Mouse (Mus musculus): ENCODE measurements around the gene Stx18. TPM values are rescaled to one million over a fixed set of nuclear protein-coding genes. Genes with fewer than 3 reads are reported as not detected.

The Stx18 gene
- polyA plus RNA-seq, 1 experiment = 21.2 TPM

DNA sequence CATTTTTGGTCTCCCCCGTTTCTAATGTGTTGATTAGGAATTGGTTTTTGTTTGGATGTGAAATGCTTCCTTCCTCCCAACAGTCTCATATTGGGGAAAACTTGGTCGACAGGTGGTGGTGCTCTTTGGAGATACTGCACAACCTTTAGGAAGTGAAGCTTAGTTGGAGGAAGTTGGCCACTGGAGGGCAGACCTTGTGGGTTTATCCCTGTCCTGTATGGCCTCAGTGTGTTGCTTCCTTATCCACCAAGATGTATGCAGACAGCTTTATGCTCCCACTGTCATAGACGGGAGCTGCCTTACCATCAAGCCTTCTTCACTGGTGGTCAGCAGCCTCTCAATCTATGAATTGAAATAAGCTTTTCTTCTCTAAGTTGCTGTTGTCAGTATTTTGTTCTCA, 9.6 kb downstream of the Stx18 start:
- Histone ChIP-seq H3K27me3 (ENCODE audit: control insufficient read depth, insufficient read depth, low read length) (no peaks in the 10 kb centered on the region), H3K27ac (ENCODE audit: control insufficient read depth, insufficient read depth, low read length) (no peak overlapping the region), H3K4me3 (ENCODE audit: control insufficient read depth, insufficient read depth, low read length) (no peak overlapping the region), H3K4me1 (replicated peaks; ENCODE audit: control insufficient read depth, insufficient read depth, low read length) (no peaks in the 10 kb centered on the region), H3K36me3 (ENCODE audit: control insufficient read depth, insufficient read depth, low read length) (no peaks in the 10 kb centered on the region)
- WGBS = 43% methylated on average over 3 of the region's 3 CpGs
- DNase-seq = no peak
- TF ChIP-seq CTCF (IDR thresholded peaks at IDR 0.05; ENCODE audit: borderline replicate concordance, control insufficient read depth, extremely low read depth, insufficient read depth, low read length, poor library complexity) = no peak
- no peak for TF ChIP-seq POLR2A (IDR thresholded peaks at IDR 0.05; ENCODE audit: control insufficient read depth, extremely low read depth, insufficient read depth, low read length, poor library complexity)

- no peaks in the 10 kb centered on the region for H3K4me1 ChIP-seq (replicated peaks; ENCODE audit: control insufficient read depth, insufficient read depth, low read length)
- TF ChIP-seq POLR2A (IDR thresholded peaks at IDR 0.05; ENCODE audit: control insufficient read depth, extremely low read depth, insufficient read depth, low read length, poor library complexity) (no peak), CTCF (IDR thresholded peaks at IDR 0.05; ENCODE audit: borderline replicate concordance, control insufficient read depth, extremely low read depth, insufficient read depth, low read length, poor library complexity) (no peak)
- H3K27me3 ChIP-seq (ENCODE audit: control insufficient read depth, insufficient read depth, low read length) = no peaks in the 10 kb centered on the region
- 97% methylated on average over 2 of the region's 2 CpGs for WGBS
- DNase-seq = no peak
- no peak overlapping the region for H3K4me3 ChIP-seq (ENCODE audit: control insufficient read depth, insufficient read depth, low read length)
- no peaks in the 10 kb centered on the region for H3K36me3 ChIP-seq (ENCODE audit: control insufficient read depth, insufficient read depth, low read length)
- H3K27ac ChIP-seq (ENCODE audit: control insufficient read depth, insufficient read depth, low read length) = no peak overlapping the region
Observed at GRCm38 (mm10) chr5:38061051-38061450, 22.5 kb downstream of the Stx18 start.

DNA sequence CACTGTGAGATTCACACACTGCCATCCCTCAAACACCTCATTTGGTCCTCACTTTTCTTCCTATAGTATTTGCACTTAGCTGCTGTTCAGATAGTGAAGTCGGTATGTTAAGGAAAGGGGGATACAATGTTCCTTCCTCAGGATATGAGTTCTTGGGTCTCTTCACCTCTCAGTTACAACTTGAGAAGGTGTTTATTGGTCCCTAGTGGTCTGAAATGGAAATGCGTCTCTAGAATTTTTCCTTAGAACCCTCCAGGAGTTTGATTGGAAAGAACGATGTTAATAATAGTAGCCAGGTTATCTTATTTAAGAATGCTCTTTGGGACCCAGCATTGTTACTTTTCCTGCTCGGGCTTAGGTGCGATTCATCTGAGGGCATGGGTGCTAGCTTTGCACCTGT, 24.2 kb downstream of the Stx18 start:
- H3K27ac ChIP-seq (ENCODE audit: control insufficient read depth, insufficient read depth, low read length) = no peak overlapping the region
- H3K27me3 ChIP-seq (ENCODE audit: control insufficient read depth, insufficient read depth, low read length) = no peaks in the 10 kb centered on the region
- TF ChIP-seq CTCF (IDR thresholded peaks at IDR 0.05; ENCODE audit: borderline replicate concordance, control insufficient read depth, extremely low read depth, insufficient read depth, low read length, poor library complexity) (no peak), POLR2A (IDR thresholded peaks at IDR 0.05; ENCODE audit: control insufficient read depth, extremely low read depth, insufficient read depth, low read length, poor library complexity) (no peak)
- no peak for DNase-seq
- no peak overlapping the region for H3K4me3 ChIP-seq (ENCODE audit: control insufficient read depth, insufficient read depth, low read length)
- no peaks in the 10 kb centered on the region for H3K36me3 ChIP-seq (ENCODE audit: control insufficient read depth, insufficient read depth, low read length)
- WGBS = 54% methylated on average over 5 of the region's 5 CpGs
- no peaks in the 10 kb centered on the region for H3K4me1 ChIP-seq (replicated peaks; ENCODE audit: control insufficient read depth, insufficient read depth, low read length)

GRCm38 (mm10) chr5:38063339-38063738, 24.8 kb downstream of the Stx18 start:
- DNase-seq = no peak
- no peak overlapping the region for H3K4me3 ChIP-seq (ENCODE audit: control insufficient read depth, insufficient read depth, low read length)
- no peaks in the 10 kb centered on the region for H3K4me1 ChIP-seq (replicated peaks; ENCODE audit: control insufficient read depth, insufficient read depth, low read length)
- H3K27ac ChIP-seq (ENCODE audit: control insufficient read depth, insufficient read depth, low read length) = no peak overlapping the region
- WGBS = 93% methylated on average over 5 of the region's 5 CpGs
- H3K27me3 ChIP-seq (ENCODE audit: control insufficient read depth, insufficient read depth, low read length) = no peaks in the 10 kb centered on the region
- no peaks in the 10 kb centered on the region for H3K36me3 ChIP-seq (ENCODE audit: control insufficient read depth, insufficient read depth, low read length)
- no peak for TF ChIP-seq POLR2A (IDR thresholded peaks at IDR 0.05; ENCODE audit: control insufficient read depth, extremely low read depth, insufficient read depth, low read length, poor library complexity)
- no peak for TF ChIP-seq CTCF (IDR thresholded peaks at IDR 0.05; ENCODE audit: borderline replicate concordance, control insufficient read depth, extremely low read depth, insufficient read depth, low read length, poor library complexity)

- Histone ChIP-seq H3K36me3 (ENCODE audit: control insufficient read depth, insufficient read depth, low read length) (no peaks in the 10 kb centered on the region), H3K27me3 (ENCODE audit: control insufficient read depth, insufficient read depth, low read length) (no peaks in the 10 kb centered on the region), H3K4me1 (replicated peaks; ENCODE audit: control insufficient read depth, insufficient read depth, low read length) (no peaks in the 10 kb centered on the region), H3K27ac (ENCODE audit: control insufficient read depth, insufficient read depth, low read length) (no peak overlapping the region), H3K4me3 (ENCODE audit: control insufficient read depth, insufficient read depth, low read length) (no peak overlapping the region)
- 97% methylated on average over 4 of the region's 4 CpGs for WGBS
- TF ChIP-seq CTCF (IDR thresholded peaks at IDR 0.05; ENCODE audit: borderline replicate concordance, control insufficient read depth, extremely low read depth, insufficient read depth, low read length, poor library complexity) (no peak), POLR2A (IDR thresholded peaks at IDR 0.05; ENCODE audit: control insufficient read depth, extremely low read depth, insufficient read depth, low read length, poor library complexity) (no peak)
- no peak for DNase-seq
Observed at GRCm38 (mm10) chr5:38064043-38064575, 25.6 kb downstream of the Stx18 start.

DNA sequence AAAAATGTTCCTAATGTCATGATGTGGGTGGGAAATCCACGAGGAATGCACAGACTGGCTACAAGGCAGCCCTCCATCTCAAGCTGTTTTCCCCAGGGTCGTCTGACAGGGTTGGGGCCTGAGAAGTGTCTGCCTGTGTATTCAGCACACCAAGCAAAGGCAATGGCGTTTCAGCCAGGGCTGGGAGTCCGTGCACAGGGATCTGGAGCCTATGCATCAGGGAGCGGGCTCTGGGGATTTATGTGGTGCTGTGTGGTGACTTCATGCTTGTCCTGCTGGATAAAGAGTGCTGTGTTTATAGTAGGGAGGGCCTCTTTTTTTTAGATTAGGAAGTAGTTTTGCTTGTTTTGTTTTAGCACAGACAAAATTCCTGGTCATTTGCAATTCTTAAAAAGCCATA, 26.2 kb downstream of the Stx18 start:
- TF ChIP-seq CTCF (IDR thresholded peaks at IDR 0.05; ENCODE audit: borderline replicate concordance, control insufficient read depth, extremely low read depth, insufficient read depth, low read length, poor library complexity) = no peak
- TF ChIP-seq POLR2A (IDR thresholded peaks at IDR 0.05; ENCODE audit: control insufficient read depth, extremely low read depth, insufficient read depth, low read length, poor library complexity) = no peak
- H3K27ac ChIP-seq (ENCODE audit: control insufficient read depth, insufficient read depth, low read length) = no peak overlapping the region
- H3K4me3 ChIP-seq (ENCODE audit: control insufficient read depth, insufficient read depth, low read length) = no peak overlapping the region
- H3K4me1 ChIP-seq (replicated peaks; ENCODE audit: control insufficient read depth, insufficient read depth, low read length) = peaks cover 1% of the 10 kb centered on the region; the same call in 1 of the 2 replicates
- no peaks in the 10 kb centered on the region for H3K27me3 ChIP-seq (ENCODE audit: control insufficient read depth, insufficient read depth, low read length)
- DNase-seq = no peak
- WGBS = 92% methylated on average over 5 of the region's 5 CpGs
- no peaks in the 10 kb centered on the region for H3K36me3 ChIP-seq (ENCODE audit: control insufficient read depth, insufficient read depth, low read length)

DNA sequence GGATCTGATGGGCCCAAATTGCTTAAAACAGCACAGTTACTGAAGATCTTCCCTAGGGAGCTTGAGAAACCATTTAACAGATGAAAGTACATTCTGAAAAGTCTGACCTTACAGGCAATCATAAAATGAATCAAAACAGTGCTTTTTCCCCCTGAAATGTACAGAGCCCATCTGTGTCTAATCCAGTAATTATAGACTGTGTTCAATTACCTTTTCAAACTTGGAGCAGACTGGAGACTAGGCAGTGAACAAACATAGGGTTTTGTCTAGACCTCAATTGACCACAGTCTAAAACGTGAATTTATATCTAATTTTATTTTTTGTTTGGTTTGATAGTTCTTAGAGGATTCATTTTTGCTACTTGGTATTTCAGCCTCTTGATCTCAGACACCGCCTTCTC, 26.9 kb downstream of the Stx18 start:
- H3K27me3 ChIP-seq (ENCODE audit: control insufficient read depth, insufficient read depth, low read length) = no peaks in the 10 kb centered on the region
- DNase-seq = no peak
- no peak overlapping the region for H3K27ac ChIP-seq (ENCODE audit: control insufficient read depth, insufficient read depth, low read length)
- no peak for TF ChIP-seq POLR2A (IDR thresholded peaks at IDR 0.05; ENCODE audit: control insufficient read depth, extremely low read depth, insufficient read depth, low read length, poor library complexity)
- TF ChIP-seq CTCF (IDR thresholded peaks at IDR 0.05; ENCODE audit: borderline replicate concordance, control insufficient read depth, extremely low read depth, insufficient read depth, low read length, poor library complexity) = no peak
- WGBS = 87% methylated on average over 2 of the region's 2 CpGs
- H3K36me3 ChIP-seq (ENCODE audit: control insufficient read depth, insufficient read depth, low read length) = no peaks in the 10 kb centered on the region
- peaks cover 2% of the 10 kb centered on the region; the same call in 1 of the 2 replicates for H3K4me1 ChIP-seq (replicated peaks; ENCODE audit: control insufficient read depth, insufficient read depth, low read length)
- no peak overlapping the region for H3K4me3 ChIP-seq (ENCODE audit: control insufficient read depth, insufficient read depth, low read length)
